Mouse (Mus musculus) heart, postnatal 0 days (tissue): ENCODE results near the gene Xirp1.
A peak's percentile ranks its signal among the peaks of the same experiment; 100 is the strongest.

Experiments used
- CTCF ChIP-seq: IDR thresholded peaks from 2 replicates; pipeline ENCODE4 v1.5.1; 2016; ENCODE audit warnings: antibody characterized with exemption, control low read depth, low read depth
- EP300 ChIP-seq: IDR thresholded peaks from 2 replicates; pipeline ENCODE4 v1.6.1; 2016; ENCODE audit warnings: antibody characterized with exemption, low read depth

GRCm38 (mm10) chr9:120020285-120020890 lies 3.0 kb downstream of the Xirp1 start:
- peak; percentile 82 for TF ChIP-seq CTCF
- no peak; the same call in 1 of the 2 replicates for TF ChIP-seq EP300
